Mouse (Mus musculus): ENCODE measurements around the gene Nol4l. TPM values are rescaled to one million over a fixed set of nuclear protein-coding genes. Genes with fewer than 3 reads are reported as not detected.

The Nol4l gene
- polyA plus RNA-seq, 1 experiment from 2014 or later = 36.8 TPM

Other genes with a start within 250 kb of the Nol4l start
- 12.3 and 12.7 TPM in 2 replicates for gene Kif3b, start 238.6 kb downstream of the Nol4l start, polyA plus RNA-seq (2016; fragmentation: Nextera tagmentation; extraction: Ambion mirVana)
- 19.1 and 23.7 TPM in 2 replicates for gene Asxl1, start 184.1 kb downstream of the Nol4l start, polyA plus RNA-seq (2016; fragmentation: Nextera tagmentation; extraction: Ambion mirVana)
- gene 4930404H24Rik, start 37.2 kb downstream of the Nol4l start, polyA plus RNA-seq (2016; fragmentation: Nextera tagmentation; extraction: Ambion mirVana) = not detected in 2 replicates
- gene Commd7, start 102.8 kb upstream of the Nol4l start, polyA plus RNA-seq (2016; fragmentation: Nextera tagmentation; extraction: Ambion mirVana) = 68.6 and 71.8 TPM in 2 replicates
- gene Dnmt3b, start 119.5 kb upstream of the Nol4l start, polyA plus RNA-seq (2016; fragmentation: Nextera tagmentation; extraction: Ambion mirVana) = 9.5 and 9.7 TPM in 2 replicates
- gene Dnmt3c, start 166.7 kb upstream of the Nol4l start, polyA plus RNA-seq (2016; fragmentation: Nextera tagmentation; extraction: Ambion mirVana) = 0.17 TPM in 1 of 2 replicates, not detected in the other
- 369 and 427 TPM in 2 replicates for gene Mapre1, start 211.3 kb upstream of the Nol4l start, polyA plus RNA-seq (2016; fragmentation: Nextera tagmentation; extraction: Ambion mirVana)
- gene Efcab8, start 250.0 kb upstream of the Nol4l start, polyA plus RNA-seq (2016; fragmentation: Nextera tagmentation; extraction: Ambion mirVana) = 0.07 TPM in 1 of 2 replicates, not detected in the other

Data from hindbrain, embryonic 12.5 days (tissue).